Mouse (Mus musculus) cerebellum, adult 11 months (tissue): ENCODE measurements around the gene D10Jhu81e.
"Not testable (repeated sequence)": the region's sequence is repeated elsewhere in the genome, so short reads cannot be mapped to it uniquely, and the experiment has no call there.

ENCODE experiments used
- DNase-seq: peaks from one replicate; pipeline ENCODE4 v3.0.0; 2022

Gene D10Jhu81e

GRCm38 (mm10) chr10:78128647-78129046, 40.9 kb downstream of the D10Jhu81e start:
- no peak for DNase-seq

GRCm38 (mm10) chr10:78127931-78128330, 41.7 kb downstream of the D10Jhu81e start:
- DNase-seq, result no peak

- no peak for DNase-seq
These were observed 42.3 kb downstream of the D10Jhu81e start for GRCm38 (mm10) chr10:78127046-78127870.

GRCm38 (mm10) chr10:78126311-78126710, 43.3 kb downstream of the D10Jhu81e start:
- DNase-seq, result no peak

- DNase-seq, result not testable (repeated sequence)
These were observed 44.5 kb downstream of the D10Jhu81e start for GRCm38 (mm10) chr10:78125061-78125460.

- not testable (repeated sequence) for DNase-seq
These were observed 45.4 kb downstream of the D10Jhu81e start for GRCm38 (mm10) chr10:78124137-78124536.

GRCm38 (mm10) chr10:78119422-78119821, 50.2 kb downstream of the D10Jhu81e start:
- no peak for DNase-seq

- DNase-seq, result no peak
These were observed 54.4 kb downstream of the D10Jhu81e start for GRCm38 (mm10) chr10:78115153-78115552.

- no peak for DNase-seq
These were observed 55.0 kb downstream of the D10Jhu81e start for GRCm38 (mm10) chr10:78114521-78115092.
